Mouse (Mus musculus) layer of hippocampus, postnatal 10 days (tissue): ENCODE data around the gene Car9. TPM values are rescaled to one million over a fixed set of nuclear protein-coding genes. Genes with fewer than 3 reads are reported as not detected.
"Not testable (repeated sequence)": the region's sequence is repeated elsewhere in the genome, so short reads cannot be mapped to it uniquely, and the experiment has no call there.

Source experiments
- DNase-seq, 2 experiments: peaks; one replicate each; pipeline ENCODE4 v3.0.0; 2021; ENCODE audit warnings: low spot score in 2 of 2
- long read RNA-seq: library from polyadenylated mRNA; stranded (forward); transcript quantifications from one replicate; pipeline ENCODE4 v2.0.0, GENCODE M21; 2023
- total RNA-seq, 2 experiments: library from RNA; stranded (reverse); gene quantifications; 2 replicates each; pipeline ENCODE4 v1.2.3; 2021

Gene Car9
- 1 to 10 TPM in 1 of 2 experiments, under 1 TPM in 1; 0.54 to 1.7 TPM for total RNA-seq
- long read RNA-seq: 0 reads

- no peak for DNase-seq
Observed at GRCm38 (mm10) chr4:43506536-43507185, at the start of gene Car9. Gene Car9 (plus strand): TSS chr4:43506966.

- no peak for DNase-seq
Observed at GRCm38 (mm10) chr4:43457124-43457523, 49.6 kb upstream of the Car9 start.

GRCm38 (mm10) chr4:43463102-43463501 is 43.7 kb upstream of the Car9 start:
- DNase-seq: no peak

- no peak for DNase-seq
Observed at GRCm38 (mm10) chr4:43465935-43466334, 40.8 kb upstream of the Car9 start.

- DNase-seq: no peak
Observed at GRCm38 (mm10) chr4:43466872-43467271, 39.9 kb upstream of the Car9 start.

- no peak for DNase-seq
Observed at GRCm38 (mm10) chr4:43470301-43470700, 36.5 kb upstream of the Car9 start.

- no peak for DNase-seq
Observed at GRCm38 (mm10) chr4:43473636-43474035, 33.1 kb upstream of the Car9 start.

GRCm38 (mm10) chr4:43476604-43477003 is 30.2 kb upstream of the Car9 start:
- DNase-seq: no peak

- DNase-seq: peak; percentile 80 to 87
Observed at GRCm38 (mm10) chr4:43477857-43478533, 28.8 kb upstream of the Car9 start.

GRCm38 (mm10) chr4:43478534-43478858 is 28.3 kb upstream of the Car9 start:
- DNase-seq: no peak

- peak; percentile 69 to 75 for DNase-seq
Observed at GRCm38 (mm10) chr4:43478906-43479832, 27.6 kb upstream of the Car9 start.

- DNase-seq: no peak
Observed at GRCm38 (mm10) chr4:43480985-43481384, 25.8 kb upstream of the Car9 start.

GRCm38 (mm10) chr4:43481894-43482456 is 24.8 kb upstream of the Car9 start:
- no peak for DNase-seq

- DNase-seq: no peak
Observed at GRCm38 (mm10) chr4:43482591-43482990, 24.2 kb upstream of the Car9 start.

- no peak for DNase-seq
Observed at GRCm38 (mm10) chr4:43483535-43484091, 23.2 kb upstream of the Car9 start, which contains the start of gene Sit1. Gene Sit1 (minus strand): TSS chr4:43483734.

GRCm38 (mm10) chr4:43485666-43486065 is 21.1 kb upstream of the Car9 start:
- not testable (repeated sequence) for DNase-seq

- DNase-seq: no peak
Observed at GRCm38 (mm10) chr4:43489611-43490010, 17.2 kb upstream of the Car9 start.

GRCm38 (mm10) chr4:43490801-43491200 is 16.0 kb upstream of the Car9 start:
- no peak for DNase-seq

GRCm38 (mm10) chr4:43492101-43492820 is 14.5 kb upstream of the Car9 start:
- no peak for DNase-seq

- DNase-seq: peak; percentile 85 to 91
Observed at GRCm38 (mm10) chr4:43492821-43493185, 14.0 kb upstream of the Car9 start, which contains the start of gene Ccdc107. Gene Ccdc107 (plus strand): TSS chr4:43492900.
